Comparison of ENCODE assay signal across 26 mouse cellular contexts in the genomic region with DNA sequence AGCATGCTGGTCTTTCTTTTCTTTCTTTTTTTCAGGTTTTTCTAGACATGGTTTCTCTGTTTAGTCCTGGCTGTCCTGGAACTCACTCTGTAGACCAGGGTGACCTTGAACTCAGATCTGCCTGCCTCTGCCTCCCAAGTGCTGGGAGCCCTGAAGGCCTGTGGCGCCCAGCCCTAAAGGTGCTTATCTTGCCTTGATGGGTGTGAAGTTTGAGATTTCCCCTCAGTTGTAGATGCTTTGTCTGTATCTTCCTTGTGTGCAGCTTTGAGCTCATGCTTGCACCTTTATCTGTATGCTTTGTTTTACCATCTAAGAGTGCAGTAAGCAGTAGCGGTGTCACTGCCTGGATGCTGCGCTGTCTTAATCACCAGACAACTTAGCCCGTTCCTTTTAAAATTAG. TPM values are rescaled to one million over a fixed set of nuclear protein-coding genes. Genes with fewer than 3 reads are reported as not detected.
A peak's percentile ranks its signal among the peaks of the same experiment; 100 is the strongest.
DNase-seq lines count a peak whose midpoint lies in the region; ATAC-seq and TF ChIP-seq lines count a peak whose summit lies in the region.
"Had no signal": no experiment of that assay in that cellular context is flagged by ENCODE, and none has a peak within 500 bp of the region (broad histone marks: within the 10 kb centered on the region; RNA-seq: fewer than 3 reads in every experiment).

No protein-coding gene starts in this region.

- no peaks in the 10 kb centered on the region for H3K79me2 ChIP-seq in heart, adult 2 months (replicated peaks; ENCODE audit: control insufficient read depth, insufficient read depth, low read length)

- no peak for DNase-seq in liver, embryonic 14.5 days (ENCODE audit: low read depth in 3 of 3, low spot score in 3 of 3)
- no peak for DNase-seq in liver
- DNase-seq in ZHBTc4 (ENCODE audit: low read depth, low spot score) = peak; percentile 21
- no peak for DNase-seq in frontal cortex, postnatal 36 days (ENCODE audit: low spot score in 2 of 2)
- DNase-seq in heart, adult 2 months = no peak
- DNase-seq in adrenal gland, postnatal 25 days = no peak
- DNase-seq: adrenal gland, adult 2 months; adrenal gland, postnatal 10 days; adrenal gland, postnatal 36 days; cerebellum, adult 11-12 months; cerebellum, adult 2 months; cerebellum, adult 9-10 months; cerebellum, postnatal 10 days; cerebellum, postnatal 25 days; forebrain, postnatal 0 days had no signal

- TF ChIP-seq POLR2A in heart, adult 2 months (IDR thresholded peaks at IDR 0.05; ENCODE audit: insufficient read depth, low read depth, low read length) = no peak

- no peaks in the 10 kb centered on the region for H3K9me3 ChIP-seq in liver, embryonic 14.5 days (ENCODE audit: control insufficient read depth, low read length)
- H3K9me3 ChIP-seq: embryonic facial prominence, embryonic 10.5 days; embryonic facial prominence, embryonic 12.5 days; forebrain, embryonic 13.5 days; forebrain, embryonic 15.5 days had no signal

- no peak for TF ChIP-seq CTCF in liver, embryonic 14.5 days (IDR thresholded peaks at IDR 0.05; ENCODE audit: low read depth)
- no peak for TF ChIP-seq CTCF in heart, adult 2 months (IDR thresholded peaks at IDR 0.05)

- no peaks in the 10 kb centered on the region for H3K27me3 ChIP-seq in liver, embryonic 14.5 days (ENCODE audit: control insufficient read depth, insufficient read depth, low read length)
- no peaks in the 10 kb centered on the region for H3K27me3 ChIP-seq in heart, adult 2 months (ENCODE audit: control insufficient read depth, insufficient read depth, low read length)
- H3K27me3 ChIP-seq: embryonic facial prominence, embryonic 12.5 days; forebrain, embryonic 13.5 days; forebrain, embryonic 15.5 days; Patski had no signal

- no peak overlapping the region for H3K27ac ChIP-seq in liver, embryonic 14.5 days
- no peak overlapping the region for H3K27ac ChIP-seq in heart, adult 2 months
- H3K27ac ChIP-seq: embryonic facial prominence, embryonic 10.5 days; embryonic facial prominence, embryonic 12.5 days; forebrain, embryonic 13.5 days; forebrain, embryonic 15.5 days had no signal

- 0 out of 2 replicates have a peak, but pooled peaks have one; percentile 17 for TF ChIP-seq EP300 in liver, embryonic 14.5 days (IDR thresholded peaks at IDR 0.05; ENCODE audit: low read depth)
- TF ChIP-seq EP300 in heart, adult 2 months (IDR thresholded peaks at IDR 0.05; ENCODE audit: insufficient read depth, low read depth, low read length) = no peak

- no peak for ATAC-seq in liver, embryonic 14.5 days (ENCODE audit: insufficient read depth)
- ATAC-seq in megakaryocyte progenitor cell, adult 5-6 weeks (replicated peaks; ENCODE audit: poor library complexity) = peak; percentile 29
- ATAC-seq: forebrain, embryonic 13.5 days; forebrain, embryonic 15.5 days; forebrain, postnatal 0 days; Patski had no signal

- H3K4me1 ChIP-seq in liver, embryonic 14.5 days (replicated peaks; ENCODE audit: control insufficient read depth in 2 of 2, insufficient read depth in 2 of 2, low read length in 1 of 2) = peaks cover 11 to 26% of the 10 kb centered on the region in 2 experiments
- peaks cover 3% of the 10 kb centered on the region for H3K4me1 ChIP-seq in heart, adult 2 months (ENCODE audit: control insufficient read depth, insufficient read depth, low read length)

- intact Hi-C loops in heart, adult 2 months (cut with DNase I) = no loop called here

- H3K36me3 ChIP-seq in liver, embryonic 14.5 days (replicated peaks; ENCODE audit: control insufficient read depth, insufficient read depth, low read depth) = peaks cover 53% of the 10 kb centered on the region
- no peaks in the 10 kb centered on the region for H3K36me3 ChIP-seq in heart, adult 2 months (ENCODE audit: control insufficient read depth, insufficient read depth, low read length)

- H3K4me3 ChIP-seq in liver, embryonic 14.5 days (ENCODE audit: insufficient read depth in 1 of 2, low read depth in 2 of 2, low read length in 2 of 2) = no peak overlapping the region
- no peak overlapping the region for H3K4me3 ChIP-seq in heart, adult 2 months
- H3K4me3 ChIP-seq: embryonic facial prominence, embryonic 10.5 days; embryonic facial prominence, embryonic 12.5 days; forebrain, embryonic 13.5 days; forebrain, embryonic 15.5 days had no signal

- H3K4me2 ChIP-seq in liver, embryonic 14.5 days (ENCODE audit: low read depth) = no peak overlapping the region
- H3K4me2 ChIP-seq: embryonic facial prominence, embryonic 12.5 days; forebrain, embryonic 13.5 days; forebrain, embryonic 15.5 days had no signal

- WGBS in liver, embryonic 14.5 days (ENCODE audit: insufficient replicate concordance) = 50% methylated on average over 4 of the region's 4 CpGs
- 90% methylated on average over 4 of the region's 4 CpGs for WGBS in heart, adult 2 months

- no peak overlapping the region for H3K9ac ChIP-seq in liver, embryonic 14.5 days (replicated peaks)
- H3K9ac ChIP-seq in heart, adult 2 months (ENCODE audit: low read depth, low read length) = no peak overlapping the region
- H3K9ac ChIP-seq: embryonic facial prominence, embryonic 12.5 days; forebrain, embryonic 13.5 days; forebrain, embryonic 15.5 days; forebrain, postnatal 0 days had no signal

RNA-seq across cellular contexts. Expression of a gene that starts 4.6 kb away (rescaled TPM):
- 86.2 and 108 TPM in 2 replicates for polyA plus RNA-seq in liver, embryonic 14.5 days (2012; rRNA removed)
- 90.1 and 107 TPM in 2 replicates for polyA plus RNA-seq in liver, embryonic 14.5 days (2014; fragmentation: Nextera tagmentation; extraction: Ambion mirVana)
- 315 and 317 TPM in 2 replicates for total RNA-seq in megakaryocyte progenitor cell, adult 5-6 weeks (2015)
- total RNA-seq in megakaryocyte progenitor cell, adult 5-6 weeks (2017) = 229 and 230 TPM in 2 replicates
- 10 to 100 TPM; 35.1 to 41.7 TPM for total RNA-seq in heart, adult 2 months (2021)
- 19.3 and 40.8 TPM in 2 replicates for polyA plus RNA-seq in heart, adult 2 months (2012; rRNA removed)
- total RNA-seq in adrenal gland, postnatal 25 days (2021) = 56.6 and 63.8 TPM in 2 replicates

RNA-seq across cellular contexts. Expression of a gene that starts 53.5 kb away (rescaled TPM):
- not detected in 2 replicates for polyA plus RNA-seq in liver, embryonic 14.5 days (2012; rRNA removed)
- polyA plus RNA-seq in liver, embryonic 14.5 days (2014; fragmentation: Nextera tagmentation; extraction: Ambion mirVana) = not detected in 2 replicates
- 0.32 and 0.73 TPM in 2 replicates for total RNA-seq in megakaryocyte progenitor cell, adult 5-6 weeks (2015)
- not detected in 2 replicates for total RNA-seq in megakaryocyte progenitor cell, adult 5-6 weeks (2017)
- total RNA-seq in heart, adult 2 months (2021) = not detected
- 0.23 and 0.33 TPM in 2 replicates for polyA plus RNA-seq in heart, adult 2 months (2012; rRNA removed)
- not detected in 2 replicates for total RNA-seq in adrenal gland, postnatal 25 days (2021)
- total RNA-seq: adrenal gland, postnatal 10 days; ES-E14; forebrain, postnatal 0 days had no signal
- polyA plus RNA-seq: C2C12; cerebellum, adult 2 months; cortical plate, adult 2 months; embryonic facial prominence, embryonic 10.5 days; embryonic facial prominence, embryonic 12.5 days; embryonic facial prominence, embryonic 14.5 days; forebrain, embryonic 11.5 days; forebrain, embryonic 13.5 days; forebrain, embryonic 15.5 days; forebrain, postnatal 0 days; Patski had no signal

RNA-seq across cellular contexts. Expression of a gene that starts 55.1 kb away (rescaled TPM):
- 2.6 and 3.7 TPM in 2 replicates for polyA plus RNA-seq in liver, embryonic 14.5 days (2012; rRNA removed)
- 3.9 and 5.5 TPM in 2 replicates for polyA plus RNA-seq in liver, embryonic 14.5 days (2014; fragmentation: Nextera tagmentation; extraction: Ambion mirVana)
- 10.1 and 10.5 TPM in 2 replicates for total RNA-seq in megakaryocyte progenitor cell, adult 5-6 weeks (2015)
- total RNA-seq in megakaryocyte progenitor cell, adult 5-6 weeks (2017) = 9.5 and 13.0 TPM in 2 replicates
- 10 to 100 TPM; 24.4 to 29.4 TPM for total RNA-seq in heart, adult 2 months (2021)
- 29.1 and 30.0 TPM in 2 replicates for polyA plus RNA-seq in heart, adult 2 months (2012; rRNA removed)
- 24.8 and 32.5 TPM in 2 replicates for total RNA-seq in adrenal gland, postnatal 25 days (2021)

RNA-seq across cellular contexts. Expression of a gene that starts 55.2 kb away (rescaled TPM):
- polyA plus RNA-seq in liver, embryonic 14.5 days (2012; rRNA removed) = 6.5 and 7.1 TPM in 2 replicates
- polyA plus RNA-seq in liver, embryonic 14.5 days (2014; fragmentation: Nextera tagmentation; extraction: Ambion mirVana) = 7.9 and 8.7 TPM in 2 replicates
- total RNA-seq in megakaryocyte progenitor cell, adult 5-6 weeks (2015) = 13.2 and 16.8 TPM in 2 replicates
- total RNA-seq in megakaryocyte progenitor cell, adult 5-6 weeks (2017) = 18.9 and 23.2 TPM in 2 replicates
- total RNA-seq in heart, adult 2 months (2021) = 10 to 100 TPM; 63.1 to 64.6 TPM
- 52.1 and 74.2 TPM in 2 replicates for polyA plus RNA-seq in heart, adult 2 months (2012; rRNA removed)
- 29.1 and 36.5 TPM in 2 replicates for total RNA-seq in adrenal gland, postnatal 25 days (2021)
